ENCODE assay signal across 8 mouse cellular contexts in the genomic region with DNA sequence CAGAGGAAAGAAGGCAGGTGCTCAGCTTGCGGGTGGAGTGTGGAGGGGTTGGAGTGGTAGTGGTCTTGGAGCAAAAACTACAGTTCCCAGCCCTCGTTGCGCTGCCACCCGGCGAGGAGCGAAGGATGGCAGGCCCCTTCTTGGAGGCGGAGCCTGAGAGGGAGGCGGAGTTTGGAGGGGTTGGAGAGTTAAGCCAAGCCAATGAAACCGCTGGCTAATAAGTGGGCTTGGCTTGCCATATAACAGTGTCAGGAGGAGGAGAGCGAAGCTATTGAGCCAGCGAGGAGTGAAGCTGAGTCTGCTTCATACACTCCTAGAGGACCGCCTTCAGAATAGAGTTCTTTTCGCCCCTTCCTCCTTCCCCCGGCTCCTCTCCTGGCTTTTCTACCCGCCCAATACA. TPM values are rescaled to one million over a fixed set of nuclear protein-coding genes. Genes with fewer than 3 reads are reported as not detected.
A peak's percentile ranks its signal among the peaks of the same experiment; 100 is the strongest.
DNase-seq lines count a peak whose midpoint lies in the region; ATAC-seq and TF ChIP-seq lines count a peak whose summit lies in the region.

Gene Kcnn3 (plus strand): TSS at position 271 of the 400 bp plus-strand sequence.

- peak in 1 of 2 experiments; percentile 36; a peak in 2 of 4 replicates for TF ChIP-seq POLR2A in MEL (IDR thresholded peaks at IDR 0.05; ENCODE audit: control insufficient read depth in 1 of 2, insufficient read depth in 1 of 2, low read depth in 1 of 2, low read length in 2 of 2, poor library complexity in 1 of 2)
- TF ChIP-seq POLR2A in cerebellum, adult 2 months (IDR thresholded peaks at IDR 0.05; ENCODE audit: borderline replicate concordance, insufficient read depth, low read length): no peak

- peak; percentile 96 for DNase-seq in MEL (ENCODE audit: low read depth, low spot score)
- DNase-seq in cerebellum, adult 2 months: peak; percentile 47 to 49
- DNase-seq in forelimb bud, embryonic 11.5 days (ENCODE audit: low read depth, low spot score): peak; percentile 88
- peak; percentile 76 for DNase-seq in heart, postnatal 25 days (ENCODE audit: low spot score)
- peak; percentile 18 for DNase-seq in large intestine, adult 2 months (ENCODE audit: low read depth, low spot score)
- DNase-seq in liver, embryonic 14.5 days (ENCODE audit: low read depth in 3 of 3, low spot score in 3 of 3): peak; percentile 31 to 50 (median 34)
- peak; percentile 91 for DNase-seq in neural tube, embryonic 11.5 days (ENCODE audit: low spot score)
- peak; percentile 91 for DNase-seq in telencephalon, adult 2 months (ENCODE audit: low read depth, low spot score)

- H3K27ac ChIP-seq in MEL (ENCODE audit: control insufficient read depth, low read depth, low read length): no peak within 1 kb of the TSS
- no peak within 1 kb of the TSS for H3K27ac ChIP-seq in cerebellum, adult 2 months (ENCODE audit: insufficient read depth, low read length)
- H3K27ac ChIP-seq in liver, embryonic 14.5 days: no peak within 1 kb of the TSS
- no peak within 1 kb of the TSS for H3K27ac ChIP-seq in neural tube, embryonic 11.5 days (ENCODE audit: low read depth, low read length)

- H3K4me2 ChIP-seq in liver, embryonic 14.5 days (ENCODE audit: low read depth): peak within 1 kb of the TSS; percentile 42
- peak within 1 kb of the TSS; percentile 74 for H3K4me2 ChIP-seq in neural tube, embryonic 11.5 days (ENCODE audit: low read depth)

- H3K27me3 ChIP-seq in MEL (ENCODE audit: control insufficient read depth in 1 of 2, insufficient read depth in 2 of 2, low read length in 2 of 2): peaks cover 7 to 13% of the 10 kb centered on the region in 2 experiments; a peak in 3 of 4 replicates
- no peaks in the 10 kb centered on the region; the same call in 1 of the 2 replicates for H3K27me3 ChIP-seq in cerebellum, adult 2 months (ENCODE audit: control insufficient read depth, insufficient read depth, low read length)
- peaks cover 27% of the 10 kb centered on the region for H3K27me3 ChIP-seq in liver, embryonic 14.5 days (ENCODE audit: control insufficient read depth, insufficient read depth, low read length)
- H3K27me3 ChIP-seq in neural tube, embryonic 11.5 days (ENCODE audit: control insufficient read depth, insufficient read depth, low read length): peaks cover 19% of the 10 kb centered on the region; the same call in 1 of the 2 replicates

- intact Hi-C loops in heart, postnatal 25 days (cut with DNase I): no loop called here

- no peak for TF ChIP-seq CTCF in MEL (IDR thresholded peaks at IDR 0.05 in 2 of 3, conservative IDR thresholded peaks at IDR 0.05 in 1 of 3; ENCODE audit: control insufficient read depth in 1 of 3, insufficient read depth in 1 of 3, low read depth in 2 of 3, low read length in 3 of 3, poor library complexity in 1 of 3, severe bottlenecking in 1 of 3)
- no peak for TF ChIP-seq CTCF in cerebellum, adult 2 months (IDR thresholded peaks at IDR 0.05; ENCODE audit: borderline replicate concordance, insufficient read depth, low read depth, low read length)
- TF ChIP-seq CTCF in liver, embryonic 14.5 days (IDR thresholded peaks at IDR 0.05; ENCODE audit: low read depth): no peak

- H3K4me1 ChIP-seq in MEL (ENCODE audit: control insufficient read depth in 1 of 2, insufficient read depth in 2 of 2, low read length in 2 of 2): peaks cover 2 to 26% of the 10 kb centered on the region in 2 experiments; a peak in 3 of 4 replicates
- H3K4me1 ChIP-seq in cerebellum, adult 2 months (ENCODE audit: control insufficient read depth, insufficient read depth, low read length): no peaks in the 10 kb centered on the region
- H3K4me1 ChIP-seq in liver, embryonic 14.5 days (replicated peaks; ENCODE audit: control insufficient read depth in 2 of 2, insufficient read depth in 2 of 2, low read length in 1 of 2): peaks cover 0 to 3% of the 10 kb centered on the region in 2 experiments; a peak in 2 of 4 replicates
- peaks cover 10% of the 10 kb centered on the region for H3K4me1 ChIP-seq in neural tube, embryonic 11.5 days (ENCODE audit: control insufficient read depth, insufficient read depth, low read length)

- peak within 1 kb of the TSS; percentile 46 for H3K9ac ChIP-seq in MEL (ENCODE audit: control insufficient read depth, low read depth, low read length, poor library complexity, severe bottlenecking)
- H3K9ac ChIP-seq in liver, embryonic 14.5 days (replicated peaks): no peak within 1 kb of the TSS
- peak within 1 kb of the TSS; percentile 38 for H3K9ac ChIP-seq in neural tube, embryonic 11.5 days (ENCODE audit: low read length)

- no peaks in the 10 kb centered on the region for H3K79me2 ChIP-seq in MEL (ENCODE audit: control insufficient read depth, insufficient read depth, low read length, poor library complexity)

- ATAC-seq in liver, embryonic 14.5 days (ENCODE audit: insufficient read depth): peak; percentile 57; the same call in 1 of the 2 replicates
- peak; percentile 88 for ATAC-seq in neural tube, embryonic 11.5 days (ENCODE audit: insufficient read depth, low FRiP score, low TSS enrichment)

- H3K36me3 ChIP-seq in MEL (ENCODE audit: control insufficient read depth in 1 of 2, insufficient read depth in 2 of 2, low read length in 2 of 2): peaks cover 0 to 8% of the 10 kb centered on the region in 2 experiments; a peak in 1 of 4 replicates
- H3K36me3 ChIP-seq in liver, embryonic 14.5 days (replicated peaks; ENCODE audit: control insufficient read depth, insufficient read depth, low read depth): no peaks in the 10 kb centered on the region
- H3K36me3 ChIP-seq in neural tube, embryonic 11.5 days (ENCODE audit: control insufficient read depth, insufficient read depth, low read length): no peaks in the 10 kb centered on the region

- 1% methylated on average over 15 of the region's 15 CpGs for WGBS in cerebellum, adult 2 months
- 2% methylated on average over 15 of the region's 15 CpGs for WGBS in large intestine, adult 2 months
- under 1% methylated on average over 15 of the region's 15 CpGs for WGBS in liver, embryonic 14.5 days (ENCODE audit: insufficient replicate concordance)
- 0% methylated on average over 15 of the region's 15 CpGs for WGBS in neural tube, embryonic 11.5 days

- no peak for TF ChIP-seq EP300 in MEL (IDR thresholded peaks at IDR 0.05; ENCODE audit: low read depth in 1 of 2, low read length in 2 of 2)
- TF ChIP-seq EP300 in liver, embryonic 14.5 days (IDR thresholded peaks at IDR 0.05; ENCODE audit: low read depth): no peak

- H3K9me3 ChIP-seq in MEL (replicated peaks; ENCODE audit: insufficient read depth, low read length): no peaks in the 10 kb centered on the region
- no peaks in the 10 kb centered on the region; the same call in 1 of the 2 replicates for H3K9me3 ChIP-seq in liver, embryonic 14.5 days (ENCODE audit: control insufficient read depth, low read length)
- H3K9me3 ChIP-seq in neural tube, embryonic 11.5 days (ENCODE audit: control insufficient read depth, low read length): no peaks in the 10 kb centered on the region

- H3K4me3 ChIP-seq in MEL (ENCODE audit: control insufficient read depth in 1 of 2, insufficient read depth in 1 of 2, low read depth in 2 of 2, low read length in 2 of 2): peak within 1 kb of the TSS; percentile 59 to 74
- H3K4me3 ChIP-seq in cerebellum, adult 2 months (replicated peaks; ENCODE audit: insufficient read depth, low read depth, low read length): peak within 1 kb of the TSS; percentile 11
- peak within 1 kb of the TSS; percentile 4 to 38; a peak in 2 of 4 replicates for H3K4me3 ChIP-seq in liver, embryonic 14.5 days (ENCODE audit: insufficient read depth in 1 of 2, low read depth in 2 of 2, low read length in 2 of 2)
- peak within 1 kb of the TSS; percentile 36 for H3K4me3 ChIP-seq in neural tube, embryonic 11.5 days (ENCODE audit: low read depth, low read length)

- TF ChIP-seq RAD21 in MEL (IDR thresholded peaks at IDR 0.05; ENCODE audit: low read depth, low read length): no peak; the same call in 1 of the 2 replicates

TF ChIP-seq in MEL, 35 proteins besides CTCF, POLR2A, EP300 and RAD21 (continues in another document):
- TF ChIP-seq CHD1 (IDR thresholded peaks at IDR 0.05; ENCODE audit: low read depth, low read length): no peak
- peak; percentile 59; the same call in 1 of the 2 replicates for TF ChIP-seq MAZ (IDR thresholded peaks at IDR 0.05; ENCODE audit: low read depth, low read length)
- TF ChIP-seq JUND (IDR thresholded peaks at IDR 0.05; ENCODE audit: low read depth, low read length): no peak
- no peak for TF ChIP-seq UBTF (IDR thresholded peaks at IDR 0.05; ENCODE audit: borderline replicate concordance, insufficient read depth, low read depth, low read length)
- no peak for TF ChIP-seq GATA1 (IDR thresholded peaks at IDR 0.05; ENCODE audit: low read depth, low read length)
- TF ChIP-seq USF1 (IDR thresholded peaks at IDR 0.05; ENCODE audit: low read depth, low read length): no peak
- TF ChIP-seq ZMIZ1 (IDR thresholded peaks at IDR 0.05; ENCODE audit: low read depth, low read length): no peak
- peak; percentile 59 for TF ChIP-seq MAX (IDR thresholded peaks at IDR 0.05; ENCODE audit: low read length)
- peak; percentile 96 for TF ChIP-seq HCFC1 (IDR thresholded peaks at IDR 0.05; ENCODE audit: low read depth, low read length)
- TF ChIP-seq BHLHE40 (IDR thresholded peaks at IDR 0.05; ENCODE audit: borderline replicate concordance, low read depth, low read length): no peak
- TF ChIP-seq POLR2AphosphoS2 (IDR thresholded peaks at IDR 0.05; ENCODE audit: low read length): no peak
- no peak for TF ChIP-seq ETS1 (IDR thresholded peaks at IDR 0.05; ENCODE audit: low read depth, low read length)
- no peak for TF ChIP-seq TBP (IDR thresholded peaks at IDR 0.05; ENCODE audit: low read depth, low read length)
- TF ChIP-seq SIN3A (IDR thresholded peaks at IDR 0.05; ENCODE audit: low read length): peak; percentile 65
- TF ChIP-seq MYC (IDR thresholded peaks at IDR 0.05; ENCODE audit: low read depth, low read length): 0 out of 2 replicates have a peak, but pooled peaks have one; percentile 20
- no peak for TF ChIP-seq GABPA (IDR thresholded peaks at IDR 0.05; ENCODE audit: low read depth, low read length)
- no peak; the same call in 1 of the 2 replicates for TF ChIP-seq KAT2A (conservative IDR thresholded peaks at IDR 0.05; ENCODE audit: low read depth, low read length)
- no peak for TF ChIP-seq ZKSCAN1 (IDR thresholded peaks at IDR 0.05; ENCODE audit: low read depth, low read length)

RNA-seq across cellular contexts. Expression of gene Kcnn3, which starts in this region (rescaled TPM):
- not detected in 2 replicates for total RNA-seq in MEL (2012; rRNA removed)
- polyA plus RNA-seq in MEL (2012; ENCODE audit: insufficient read depth in 1 of 2, insufficient read length in 2 of 2, low read depth in 1 of 2, low replicate concordance in 2 of 2, missing spikeins in 1 of 2): under 1 TPM in 1 of 2 experiments, not detected in 1; 0.04 TPM
- 6.1 and 6.2 TPM in 2 replicates for polyA plus RNA-seq in cerebellum, adult 2 months (2012; rRNA removed)
- 1 to 10 TPM; 2.3 to 2.8 TPM for total RNA-seq in heart, postnatal 25 days (2021)
- polyA plus RNA-seq in large intestine, adult 2 months (2012; rRNA removed): 2.4 and 5.3 TPM in 2 replicates
- polyA plus RNA-seq in liver, embryonic 14.5 days (2012; rRNA removed): 0.02 and 0.03 TPM in 2 replicates
- not detected in 2 replicates for polyA plus RNA-seq in liver, embryonic 14.5 days (2014; fragmentation: Nextera tagmentation; extraction: Ambion mirVana)
- polyA plus RNA-seq in neural tube, embryonic 11.5 days (2014; fragmentation: Nextera tagmentation; extraction: Ambion mirVana): 1.4 and 1.9 TPM in 2 replicates

Comparison
In these comparisons a context has a peak if more than half of its experiments do, and no peak if none do; other contexts are left out.
1. Peak in DNase-seq, H3K4me3 ChIP-seq and H3K9ac ChIP-seq in MEL; RNA of the gene not detected or under 1 TPM.
2. Peak in DNase-seq, ATAC-seq, H3K4me3 ChIP-seq and H3K4me2 ChIP-seq in liver, embryonic 14.5 days; RNA of the gene not detected or under 1 TPM.
3. DNase-seq: peak in every context shown above with its lines; median percentile 96 in MEL; 91 in neural tube, embryonic 11.5 days; 91 in telencephalon, adult 2 months; 88 in forelimb bud, embryonic 11.5 days; 76 in heart, postnatal 25 days; 48 in cerebellum, adult 2 months; 34 in liver, embryonic 14.5 days; 18 in large intestine, adult 2 months.
4. H3K4me3 ChIP-seq: peak in every context shown above with its lines; median percentile 66 in MEL; 36 in neural tube, embryonic 11.5 days; 21 in liver, embryonic 14.5 days; 11 in cerebellum, adult 2 months.